Mouse (Mus musculus): Measurements from ENCODE around the gene Hsd17b7. TPM values are rescaled to one million over a fixed set of nuclear protein-coding genes. Genes with fewer than 3 reads are reported as not detected.

Gene Hsd17b7
- polyA plus RNA-seq, 1 experiment, result 3.9 TPM

GRCm38 (mm10) chr1:169947654-169948053 lies 21.4 kb downstream of the Hsd17b7 start:
- Histone ChIP-seq H3K27me3 (ENCODE audit: control insufficient read depth, insufficient read depth, low read length) (no peaks in the 10 kb centered on the region), H3K36me3 (ENCODE audit: control insufficient read depth, insufficient read depth, low read length) (no peaks in the 10 kb centered on the region), H3K4me1 (replicated peaks; ENCODE audit: control insufficient read depth, insufficient read depth, low read length) (no peaks in the 10 kb centered on the region), H3K4me3 (ENCODE audit: control insufficient read depth, insufficient read depth, low read length) (no peak overlapping the region), H3K27ac (ENCODE audit: control insufficient read depth, insufficient read depth, low read length) (no peak overlapping the region)
- DNase-seq, result no peak
- TF ChIP-seq CTCF (IDR thresholded peaks at IDR 0.05; ENCODE audit: borderline replicate concordance, control insufficient read depth, extremely low read depth, insufficient read depth, low read length, poor library complexity) (no peak), POLR2A (IDR thresholded peaks at IDR 0.05; ENCODE audit: control insufficient read depth, extremely low read depth, insufficient read depth, low read length, poor library complexity) (no peak)
- WGBS, result 83% methylated on average over 6 of the region's 6 CpGs

- no peaks in the 10 kb centered on the region for H3K27me3 ChIP-seq (ENCODE audit: control insufficient read depth, insufficient read depth, low read length)
- 70% methylated on average over 3 of the region's 3 CpGs for WGBS
These were observed 23.0 kb downstream of the Hsd17b7 start for GRCm38 (mm10) chr1:169946004-169946403.

GRCm38 (mm10) chr1:169939345-169939744 lies 29.7 kb downstream of the Hsd17b7 start:
- Histone ChIP-seq H3K27me3 (ENCODE audit: control insufficient read depth, insufficient read depth, low read length) (no peaks in the 10 kb centered on the region), H3K36me3 (ENCODE audit: control insufficient read depth, insufficient read depth, low read length) (no peaks in the 10 kb centered on the region), H3K4me1 (replicated peaks; ENCODE audit: control insufficient read depth, insufficient read depth, low read length) (no peaks in the 10 kb centered on the region), H3K27ac (ENCODE audit: control insufficient read depth, insufficient read depth, low read length) (no peak overlapping the region), H3K4me3 (ENCODE audit: control insufficient read depth, insufficient read depth, low read length) (no peak overlapping the region)
- no peak for TF ChIP-seq POLR2A (IDR thresholded peaks at IDR 0.05; ENCODE audit: control insufficient read depth, extremely low read depth, insufficient read depth, low read length, poor library complexity)
- no peak for TF ChIP-seq CTCF (IDR thresholded peaks at IDR 0.05; ENCODE audit: borderline replicate concordance, control insufficient read depth, extremely low read depth, insufficient read depth, low read length, poor library complexity)
- peak; percentile 32 for DNase-seq
- 3% methylated on average over 2 of the region's 2 CpGs for WGBS

More at GRCm38 (mm10) chr1:169946004-169946403, 23.0 kb downstream of the Hsd17b7 start:
- no peak for TF ChIP-seq POLR2A (IDR thresholded peaks at IDR 0.05; ENCODE audit: control insufficient read depth, extremely low read depth, insufficient read depth, low read length, poor library complexity)
- no peak overlapping the region for H3K27ac ChIP-seq (ENCODE audit: control insufficient read depth, insufficient read depth, low read length)
- no peaks in the 10 kb centered on the region for H3K36me3 ChIP-seq (ENCODE audit: control insufficient read depth, insufficient read depth, low read length)
- H3K4me1 ChIP-seq (replicated peaks; ENCODE audit: control insufficient read depth, insufficient read depth, low read length), result no peaks in the 10 kb centered on the region
- no peak for DNase-seq
- no peak overlapping the region for H3K4me3 ChIP-seq (ENCODE audit: control insufficient read depth, insufficient read depth, low read length)

GRCm38 (mm10) chr1:169934005-169934725 lies 34.9 kb downstream of the Hsd17b7 start:
- Histone ChIP-seq H3K36me3 (ENCODE audit: control insufficient read depth, insufficient read depth, low read length) (no peaks in the 10 kb centered on the region), H3K4me3 (ENCODE audit: control insufficient read depth, insufficient read depth, low read length) (no peak overlapping the region), H3K4me1 (replicated peaks; ENCODE audit: control insufficient read depth, insufficient read depth, low read length) (no peaks in the 10 kb centered on the region), H3K27ac (ENCODE audit: control insufficient read depth, insufficient read depth, low read length) (no peak overlapping the region), H3K27me3 (ENCODE audit: control insufficient read depth, insufficient read depth, low read length) (no peaks in the 10 kb centered on the region)
- TF ChIP-seq POLR2A (IDR thresholded peaks at IDR 0.05; ENCODE audit: control insufficient read depth, extremely low read depth, insufficient read depth, low read length, poor library complexity), result no peak
- TF ChIP-seq CTCF (IDR thresholded peaks at IDR 0.05; ENCODE audit: borderline replicate concordance, control insufficient read depth, extremely low read depth, insufficient read depth, low read length, poor library complexity), result no peak
- WGBS, result 52% methylated on average over 16 of the region's 16 CpGs
- peak; percentile 8 for DNase-seq

GRCm38 (mm10) chr1:169932122-169932746 lies 36.8 kb downstream of the Hsd17b7 start:
- TF ChIP-seq POLR2A (IDR thresholded peaks at IDR 0.05; ENCODE audit: control insufficient read depth, extremely low read depth, insufficient read depth, low read length, poor library complexity) (no peak), CTCF (IDR thresholded peaks at IDR 0.05; ENCODE audit: borderline replicate concordance, control insufficient read depth, extremely low read depth, insufficient read depth, low read length, poor library complexity) (no peak)
- Histone ChIP-seq H3K27me3 (ENCODE audit: control insufficient read depth, insufficient read depth, low read length) (no peaks in the 10 kb centered on the region), H3K4me3 (ENCODE audit: control insufficient read depth, insufficient read depth, low read length) (no peak overlapping the region), H3K27ac (ENCODE audit: control insufficient read depth, insufficient read depth, low read length) (no peak overlapping the region), H3K36me3 (ENCODE audit: control insufficient read depth, insufficient read depth, low read length) (no peaks in the 10 kb centered on the region), H3K4me1 (replicated peaks; ENCODE audit: control insufficient read depth, insufficient read depth, low read length) (no peaks in the 10 kb centered on the region)
- WGBS, result 79% methylated on average over 7 of the region's 7 CpGs
- no peak for DNase-seq

- 89% methylated on average over 7 of the region's 7 CpGs for WGBS
- Histone ChIP-seq H3K4me3 (ENCODE audit: control insufficient read depth, insufficient read depth, low read length) (no peak overlapping the region), H3K27me3 (ENCODE audit: control insufficient read depth, insufficient read depth, low read length) (no peaks in the 10 kb centered on the region; the same call in 1 of the 2 replicates), H3K27ac (ENCODE audit: control insufficient read depth, insufficient read depth, low read length) (no peak overlapping the region), H3K4me1 (replicated peaks; ENCODE audit: control insufficient read depth, insufficient read depth, low read length) (no peaks in the 10 kb centered on the region), H3K36me3 (ENCODE audit: control insufficient read depth, insufficient read depth, low read length) (no peaks in the 10 kb centered on the region)
- no peak for DNase-seq
- no peak for TF ChIP-seq CTCF (IDR thresholded peaks at IDR 0.05; ENCODE audit: borderline replicate concordance, control insufficient read depth, extremely low read depth, insufficient read depth, low read length, poor library complexity)
These were observed 37.3 kb downstream of the Hsd17b7 start for GRCm38 (mm10) chr1:169931698-169932097.
